Mouse (Mus musculus) ovary, postnatal 14 days (tissue): ENCODE results near the gene Vmn1r89.

Experiments used
- DNase-seq: peaks from one replicate; pipeline ENCODE4 v3.0.0; 2022; ENCODE audit warnings: low spot score

Gene Vmn1r89

GRCm38 (mm10) chr7:13212720-13213119, at the start of gene Vmn1r89:
Gene Vmn1r89, plus strand, starts transcription at chr7:13213020.
- DNase-seq: no peak

- DNase-seq: no peak
These were observed 48.2 kb downstream of the Vmn1r89 start for GRCm38 (mm10) chr7:13260746-13261700.

DNA sequence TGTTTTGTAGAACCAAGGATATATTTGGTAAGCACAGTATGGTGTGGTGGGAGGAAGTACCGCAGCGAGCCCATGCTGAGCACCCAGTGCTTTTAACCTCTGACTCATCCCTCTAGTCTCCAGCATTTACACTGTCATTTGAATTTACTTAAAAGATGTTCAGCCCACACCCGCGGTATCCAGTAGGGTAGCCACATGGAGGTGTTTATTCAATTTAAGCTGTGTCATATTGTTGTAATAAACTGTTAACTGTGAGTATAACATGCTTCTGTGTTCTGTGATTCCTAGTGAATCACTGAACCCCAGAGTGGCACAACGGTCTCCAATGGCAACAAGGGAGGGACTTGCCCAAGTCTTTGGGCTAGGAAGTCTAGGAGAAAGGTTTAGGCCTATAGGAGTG, 51.0 kb downstream of the Vmn1r89 start:
- no peak for DNase-seq

DNA sequence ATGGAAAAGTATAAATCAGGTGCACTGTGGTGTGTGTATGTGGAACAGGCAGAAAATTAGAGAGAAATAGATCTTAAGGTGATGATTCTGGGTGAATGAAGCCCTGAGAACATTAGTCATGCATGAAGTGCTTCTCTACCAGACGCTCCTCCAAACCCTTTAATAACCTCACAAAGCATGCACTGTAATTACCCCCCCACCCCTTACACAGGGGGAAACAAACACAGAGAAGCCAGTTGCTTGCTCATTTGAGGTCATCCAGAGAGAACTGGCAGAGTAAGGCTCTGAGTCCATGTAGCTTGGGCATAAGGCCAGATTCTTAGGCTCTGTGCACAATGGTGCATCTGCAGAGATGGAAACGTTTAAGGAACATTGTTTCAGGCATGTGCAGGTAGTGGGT, 51.6 kb downstream of the Vmn1r89 start:
- DNase-seq: no peak

GRCm38 (mm10) chr7:13268749-13269260, 56.0 kb downstream of the Vmn1r89 start:
- no peak for DNase-seq

DNA sequence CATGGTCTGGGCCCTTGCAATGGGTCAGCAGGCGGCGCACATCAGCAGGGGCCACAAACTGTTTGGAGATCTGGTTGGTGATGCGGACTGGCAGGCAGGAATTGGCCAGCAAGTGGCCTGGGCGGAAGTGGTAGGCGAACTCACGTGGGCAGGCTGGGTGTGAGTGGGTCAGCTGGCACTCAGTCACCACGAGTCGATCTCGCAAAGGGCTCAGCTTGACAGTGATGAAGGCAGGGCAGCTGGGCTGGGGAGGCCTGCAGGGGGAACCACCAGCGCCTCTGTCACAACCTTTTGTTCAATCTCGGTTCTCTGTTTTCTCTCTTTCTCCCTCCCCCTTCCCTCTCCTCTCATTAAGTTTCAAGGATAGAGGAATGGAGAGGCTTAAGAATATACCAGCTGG, 56.6 kb downstream of the Vmn1r89 start:
- DNase-seq: no peak
